In the genomic region with DNA sequence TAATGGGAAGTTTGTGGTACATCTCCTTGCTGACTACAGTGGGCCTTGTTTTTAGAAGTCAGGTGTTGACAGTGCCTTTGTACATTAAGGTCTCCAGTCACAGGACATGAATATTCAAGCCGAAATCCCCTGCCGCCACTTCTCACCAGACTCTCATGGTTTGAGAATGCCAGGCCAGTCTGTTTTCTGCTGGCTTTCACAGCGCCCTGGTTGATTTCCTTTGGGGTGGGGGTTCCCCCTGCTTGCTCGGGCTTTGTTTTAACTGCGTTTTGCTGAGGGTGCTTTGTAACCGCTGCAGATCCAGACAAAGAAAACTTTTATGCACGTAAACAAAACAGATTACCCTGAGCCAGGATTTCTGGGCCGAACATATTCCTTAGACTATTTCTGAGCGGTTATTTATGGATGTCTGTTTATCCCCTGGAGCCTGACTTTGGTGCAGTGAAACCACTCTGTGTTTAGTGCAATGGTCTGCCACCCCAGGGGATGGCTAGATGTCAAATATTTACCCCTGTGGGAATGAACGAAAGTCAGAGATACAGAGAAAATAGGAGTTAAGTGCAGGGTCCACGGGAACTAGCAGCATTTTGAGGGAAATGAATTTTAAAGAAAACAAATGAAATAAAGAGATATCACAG, we compare ENCODE assay signal across 10 mouse cellular contexts.
A peak's percentile ranks its signal among the peaks of the same experiment; 100 is the strongest.
DNase-seq lines count a peak whose midpoint lies in the region; ATAC-seq lines count a peak whose summit lies in the region.
"Had no signal": no experiment of that assay in that cellular context is flagged by ENCODE, and none has a peak within 500 bp of the region (broad histone marks: within the 10 kb centered on the region; RNA-seq: fewer than 3 reads in every experiment).

No protein-coding gene starts in this region.

- ATAC-seq in kidney, embryonic 14.5 days (ENCODE audit: low FRiP score, low TSS enrichment) = no peak
- ATAC-seq in embryonic facial prominence, embryonic 15.5 days (ENCODE audit: insufficient number of reproducible peaks, low FRiP score, low TSS enrichment, low read depth) = no peak
- peak; percentile 63; the same call in 1 of the 2 replicates for ATAC-seq in midbrain, embryonic 14.5 days (ENCODE audit: low FRiP score, low TSS enrichment)

- no peak overlapping the region; the same call in 1 of the 2 replicates for H3K9ac ChIP-seq in kidney, embryonic 14.5 days (ENCODE audit: low read depth, low read length)
- no peak overlapping the region for H3K9ac ChIP-seq in embryonic facial prominence, embryonic 15.5 days
- H3K9ac ChIP-seq in midbrain, embryonic 14.5 days (replicated peaks; ENCODE audit: low read length) = no peak overlapping the region

- H3K4me1 ChIP-seq in kidney, embryonic 14.5 days (ENCODE audit: control insufficient read depth, insufficient read depth, low read length) = peaks cover 13% of the 10 kb centered on the region
- peaks cover 25% of the 10 kb centered on the region for H3K4me1 ChIP-seq in embryonic facial prominence, embryonic 15.5 days
- H3K4me1 ChIP-seq in midbrain, embryonic 14.5 days (ENCODE audit: control insufficient read depth, insufficient read depth, low read length) = peaks cover 24% of the 10 kb centered on the region

- no peak overlapping the region for H3K4me3 ChIP-seq in kidney, embryonic 14.5 days (ENCODE audit: low read length)
- H3K4me3 ChIP-seq in embryonic facial prominence, embryonic 15.5 days (replicated peaks) = no peak overlapping the region
- no peak overlapping the region for H3K4me3 ChIP-seq in midbrain, embryonic 14.5 days (replicated peaks; ENCODE audit: low read depth, low read length)
- H3K4me3 ChIP-seq: myocyte had no signal

- H3K27ac ChIP-seq in kidney, embryonic 14.5 days (ENCODE audit: low read depth, low read length) = no peak overlapping the region; the same call in 1 of the 2 replicates
- peak overlapping the region; percentile 82 for H3K27ac ChIP-seq in embryonic facial prominence, embryonic 15.5 days (replicated peaks)
- peak overlapping the region; percentile 60 for H3K27ac ChIP-seq in midbrain, embryonic 14.5 days (replicated peaks; ENCODE audit: low read depth, low read length)

- intact Hi-C loops in heart, postnatal 36 days (cut with DNase I) = no loop called here

- H3K36me3 ChIP-seq in kidney, embryonic 14.5 days (ENCODE audit: control insufficient read depth, insufficient read depth, low read length) = no peaks in the 10 kb centered on the region
- no peaks in the 10 kb centered on the region for H3K36me3 ChIP-seq in embryonic facial prominence, embryonic 15.5 days
- H3K36me3 ChIP-seq in midbrain, embryonic 14.5 days (ENCODE audit: control insufficient read depth, insufficient read depth, low read length) = no peaks in the 10 kb centered on the region
- H3K36me3 ChIP-seq: G1E had no signal

- DNase-seq in kidney, postnatal 4 days = peak; percentile 8 to 17
- peak; percentile 7 to 12 for DNase-seq in heart, postnatal 36 days
- DNase-seq in midbrain, embryonic 14.5 days = peak; percentile 60
- no peak for DNase-seq in c-Kit-positive CD71-positive TER-119-positive erythroid progenitor cells, embryonic 14.5 days (ENCODE audit: low spot score)
- no peak for DNase-seq in thymus, postnatal 10 days (ENCODE audit: low spot score in 2 of 2)
- DNase-seq in ovary, postnatal 14 days (ENCODE audit: low spot score) = no peak

- no peak overlapping the region for H3K4me2 ChIP-seq in kidney, embryonic 14.5 days (replicated peaks; ENCODE audit: low read depth, low read length)
- H3K4me2 ChIP-seq in embryonic facial prominence, embryonic 15.5 days (replicated peaks) = peak overlapping the region; percentile 11; the same call in 1 of the 2 replicates
- no peak overlapping the region for H3K4me2 ChIP-seq in midbrain, embryonic 14.5 days (ENCODE audit: low read length)

- H3K9me3 ChIP-seq in kidney, embryonic 14.5 days (ENCODE audit: control insufficient read depth, low read length) = no peaks in the 10 kb centered on the region
- no peaks in the 10 kb centered on the region for H3K9me3 ChIP-seq in embryonic facial prominence, embryonic 15.5 days (replicated peaks)
- H3K9me3 ChIP-seq in midbrain, embryonic 14.5 days (ENCODE audit: control insufficient read depth, low read length) = no peaks in the 10 kb centered on the region

- H3K27me3 ChIP-seq in kidney, embryonic 14.5 days (ENCODE audit: control insufficient read depth, insufficient read depth, low read length) = no peaks in the 10 kb centered on the region
- no peaks in the 10 kb centered on the region for H3K27me3 ChIP-seq in embryonic facial prominence, embryonic 15.5 days
- no peaks in the 10 kb centered on the region for H3K27me3 ChIP-seq in midbrain, embryonic 14.5 days (ENCODE audit: control insufficient read depth, insufficient read depth, low read length)

- 45% methylated on average over 11 of the region's 11 CpGs for WGBS in kidney, embryonic 14.5 days
- 20% methylated on average over 11 of the region's 11 CpGs for WGBS in embryonic facial prominence, embryonic 15.5 days
- 15% methylated on average over 11 of the region's 11 CpGs for WGBS in midbrain, embryonic 14.5 days

Comparison
In these comparisons a context has a peak if more than half of its experiments do, and no peak if none do; other contexts are left out.
1. DNase-seq: peak in kidney, postnatal 4 days (2 of 2), heart, postnatal 36 days (2 of 2) and midbrain, embryonic 14.5 days (single experiment); none in c-Kit-positive CD71-positive TER-119-positive erythroid progenitor cells, embryonic 14.5 days (single experiment), thymus, postnatal 10 days (0 of 2) and ovary, postnatal 14 days (single experiment).